Mouse (Mus musculus): Measurements from ENCODE around the gene Trem2.

DNA sequence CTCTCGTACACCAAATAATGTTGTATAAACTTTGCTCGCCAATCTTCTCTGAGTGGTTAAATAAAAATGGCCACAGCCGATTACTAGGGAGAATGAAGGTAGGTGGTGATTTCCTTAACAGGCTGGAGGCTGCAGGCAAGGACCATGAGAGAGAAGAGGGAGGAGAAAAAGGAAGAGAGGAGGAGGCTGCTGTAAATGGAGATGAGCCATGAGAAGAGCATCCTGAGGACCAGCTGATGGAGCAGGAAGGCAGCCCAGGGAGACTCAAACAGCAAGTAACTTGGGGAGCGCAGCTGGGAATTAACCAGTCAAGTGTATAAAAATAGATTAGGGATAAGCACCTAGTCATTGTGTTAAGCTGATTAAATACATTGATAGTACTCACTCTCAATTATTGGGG is 12.0 kb upstream of the Trem2 start:
- TF ChIP-seq CTCF (IDR thresholded peaks at IDR 0.05; ENCODE audit: low read depth, low read length): no peak
- no peak for TF ChIP-seq POLR2A (IDR thresholded peaks at IDR 0.05; ENCODE audit: extremely low read depth, insufficient read depth, low read length)
